Mouse (Mus musculus) liver, embryonic 15.5 days (tissue): Measurements from ENCODE around the gene 4930539E08Rik. TPM values are rescaled to one million over a fixed set of nuclear protein-coding genes. Genes with fewer than 3 reads are reported as not detected.

ENCODE experiments used
- ATAC-seq: fragments of 200-750 bp; cut with Nextera tagmentation; 2 replicates; pipeline ENCODE4 v1.8.0; 2017; ENCODE audit warnings: moderate number of reproducible peaks, mild to moderate bottlenecking, moderate library complexity; ENCODE audit not compliant: insufficient read depth
- H3K27ac ChIP-seq: fragments of 300-500 bp; sonication (generic); replicated peaks from 2 replicates; pipeline ENCODE4 v1.5.1; 2015; ENCODE audit warnings: mild to moderate bottlenecking, inconsistent platforms
- H3K27me3 ChIP-seq: fragments of 300-500 bp; sonication (generic); 2 replicates; pipeline ENCODE4 v1.6.1; 2015; ENCODE audit warnings: mild to moderate bottlenecking, inconsistent platforms
- H3K36me3 ChIP-seq: fragments of 300-500 bp; sonication (generic); replicated peaks from 2 replicates; pipeline ENCODE4 v1.6.1; 2015; ENCODE audit warnings: moderate library complexity, mild to moderate bottlenecking, inconsistent platforms
- H3K4me1 ChIP-seq: fragments of 300-500 bp; sonication (generic); replicated peaks from 2 replicates; pipeline ENCODE4 v1.6.1; 2015; ENCODE audit warnings: inconsistent platforms
- H3K4me2 ChIP-seq: fragments of 300-500 bp; sonication (generic); 2 replicates; pipeline ENCODE4 v1.6.1; 2015; ENCODE audit warnings: moderate library complexity, mild to moderate bottlenecking, inconsistent platforms
- H3K4me3 ChIP-seq: fragments of 300-500 bp; sonication (generic); replicated peaks from 2 replicates; pipeline ENCODE4 v1.5.1; 2015; ENCODE audit warnings: mild to moderate bottlenecking, inconsistent platforms
- H3K9ac ChIP-seq: fragments of 300-500 bp; sonication (generic); 2 replicates; pipeline ENCODE4 v1.6.1; 2015; ENCODE audit warnings: moderate library complexity, mild to moderate bottlenecking, inconsistent platforms
- H3K9me3 ChIP-seq: fragments of 300-500 bp; sonication (generic); replicated peaks from 2 replicates; pipeline ENCODE4 v1.6.1; 2016; ENCODE audit warnings: inconsistent platforms
- WGBS: fragments of 180-500 bp; shearing (Covaris S2); methylation state at CpG from one replicate; pipeline ENCODE4 v1.1.7; 2015; ENCODE audit warnings: mixed read lengths; ENCODE audit not compliant: insufficient replicate concordance; 5-methylcytosine and 5-hydroxymethylcytosine counted together
- polyA plus RNA-seq: library from polyadenylated mRNA; unstranded; fragments of >200 nt; fragmentation: Nextera tagmentation; extraction: Ambion mirVana; gene quantifications from 2 replicates; pipeline ENCODE4 v1.2.1, GENCODE M21; 2015

Gene 4930539E08Rik
- polyA plus RNA-seq, 1 experiment from 2014 or later = 0.08 TPM

DNA sequence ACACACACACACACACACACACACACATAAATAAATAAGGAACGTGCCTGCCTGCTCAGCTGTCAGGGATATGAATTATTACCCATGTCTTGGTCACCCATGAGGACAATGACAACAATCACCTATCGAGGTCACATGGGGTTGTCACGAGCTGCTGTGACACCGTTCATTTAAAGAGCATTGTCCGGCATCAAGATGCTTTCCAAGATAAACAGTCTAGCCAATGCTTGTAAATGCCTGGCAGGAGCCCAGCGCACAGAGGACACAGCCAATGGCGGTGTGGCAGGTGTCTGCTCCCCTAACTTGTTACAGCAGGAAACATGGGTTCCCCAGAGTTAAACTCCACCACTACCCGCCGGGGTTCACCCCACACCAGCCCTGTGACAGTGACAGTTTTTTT lies 12.9 kb upstream of the 4930539E08Rik start:
- ATAC-seq = no peak
- no peak overlapping the region for H3K4me3 ChIP-seq
- WGBS = 69% methylated on average over 9 of the region's 9 CpGs
- no peak overlapping the region for H3K4me2 ChIP-seq
- no peaks in the 10 kb centered on the region for H3K36me3 ChIP-seq
- peak overlapping the region; percentile 100 for H3K27ac ChIP-seq
- H3K9me3 ChIP-seq = no peaks in the 10 kb centered on the region
- H3K27me3 ChIP-seq = no peaks in the 10 kb centered on the region
- no peak overlapping the region for H3K9ac ChIP-seq
- H3K4me1 ChIP-seq = peaks cover 65% of the 10 kb centered on the region

DNA sequence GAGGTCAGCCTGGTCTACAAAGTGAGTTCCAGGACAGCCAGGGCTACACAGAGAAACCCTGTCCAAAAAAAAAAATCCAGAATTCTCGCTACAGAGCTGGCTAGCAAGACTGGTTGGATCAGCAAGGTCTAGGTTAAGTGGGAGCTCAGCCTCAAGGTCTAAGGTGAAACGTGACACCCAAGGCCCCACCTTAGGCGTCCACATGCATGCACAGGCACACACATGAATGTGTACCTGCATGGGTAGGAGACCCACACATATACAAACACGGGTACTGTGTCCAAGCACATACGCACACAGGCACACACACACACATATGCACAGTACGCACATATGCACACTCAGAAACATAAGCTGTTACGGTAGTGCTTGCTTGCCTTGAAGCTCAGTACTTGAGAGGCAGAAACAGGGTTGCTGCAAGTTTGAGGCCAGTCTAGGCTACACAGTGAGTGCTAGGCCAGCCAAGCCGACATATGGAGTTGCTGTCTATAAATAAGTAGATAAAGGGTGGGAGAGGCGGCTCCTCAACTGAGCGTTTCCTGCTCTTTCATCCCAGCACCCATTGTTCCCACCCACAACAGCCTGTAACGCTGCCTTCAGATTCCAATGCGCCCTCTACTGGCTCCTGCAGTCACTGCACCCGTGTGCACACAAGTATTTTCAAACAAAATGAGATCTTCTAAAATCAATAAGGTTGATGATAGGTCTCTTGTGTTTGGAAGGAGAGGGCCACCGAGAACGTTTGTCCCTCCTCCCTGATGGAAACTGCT lies 11.9 kb upstream of the 4930539E08Rik start:
- WGBS = 33% methylated on average over 15 of the region's 15 CpGs
- no peak overlapping the region for H3K4me3 ChIP-seq
- H3K9ac ChIP-seq = no peak overlapping the region
- H3K9me3 ChIP-seq = no peaks in the 10 kb centered on the region
- H3K36me3 ChIP-seq = no peaks in the 10 kb centered on the region
- no peak for ATAC-seq
- H3K27ac ChIP-seq = peak overlapping the region; percentile 100; the same call in 1 of the 2 replicates
- no peaks in the 10 kb centered on the region for H3K27me3 ChIP-seq
- no peak overlapping the region for H3K4me2 ChIP-seq
- peaks cover 62% of the 10 kb centered on the region for H3K4me1 ChIP-seq

DNA sequence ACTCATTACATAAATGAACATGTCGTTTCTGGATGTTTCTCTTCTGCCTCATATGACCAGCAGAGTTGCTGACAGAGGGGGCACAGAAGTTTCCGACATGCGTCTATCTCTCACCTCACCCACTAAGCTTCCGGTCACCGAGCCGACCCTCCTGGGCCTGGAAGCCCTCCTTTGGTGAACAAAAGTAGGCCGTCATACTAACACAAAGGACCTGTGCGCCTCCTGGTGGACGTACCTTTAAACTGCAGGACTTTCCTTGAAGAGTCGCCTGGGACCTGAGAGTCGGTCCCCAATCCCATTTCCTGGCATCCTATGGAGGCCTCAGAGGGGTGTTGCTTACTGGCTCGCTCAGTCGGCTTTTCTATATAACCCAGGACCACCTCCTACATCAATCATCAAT lies 11.3 kb upstream of the 4930539E08Rik start:
- no peak overlapping the region for H3K9ac ChIP-seq
- peaks cover 58% of the 10 kb centered on the region for H3K4me1 ChIP-seq
- H3K27ac ChIP-seq = no peak overlapping the region
- WGBS = 10% methylated on average over 13 of the region's 13 CpGs
- ATAC-seq = no peak
- no peak overlapping the region for H3K4me2 ChIP-seq
- no peak overlapping the region for H3K4me3 ChIP-seq
- no peaks in the 10 kb centered on the region for H3K27me3 ChIP-seq
- no peaks in the 10 kb centered on the region for H3K36me3 ChIP-seq
- H3K9me3 ChIP-seq = no peaks in the 10 kb centered on the region

DNA sequence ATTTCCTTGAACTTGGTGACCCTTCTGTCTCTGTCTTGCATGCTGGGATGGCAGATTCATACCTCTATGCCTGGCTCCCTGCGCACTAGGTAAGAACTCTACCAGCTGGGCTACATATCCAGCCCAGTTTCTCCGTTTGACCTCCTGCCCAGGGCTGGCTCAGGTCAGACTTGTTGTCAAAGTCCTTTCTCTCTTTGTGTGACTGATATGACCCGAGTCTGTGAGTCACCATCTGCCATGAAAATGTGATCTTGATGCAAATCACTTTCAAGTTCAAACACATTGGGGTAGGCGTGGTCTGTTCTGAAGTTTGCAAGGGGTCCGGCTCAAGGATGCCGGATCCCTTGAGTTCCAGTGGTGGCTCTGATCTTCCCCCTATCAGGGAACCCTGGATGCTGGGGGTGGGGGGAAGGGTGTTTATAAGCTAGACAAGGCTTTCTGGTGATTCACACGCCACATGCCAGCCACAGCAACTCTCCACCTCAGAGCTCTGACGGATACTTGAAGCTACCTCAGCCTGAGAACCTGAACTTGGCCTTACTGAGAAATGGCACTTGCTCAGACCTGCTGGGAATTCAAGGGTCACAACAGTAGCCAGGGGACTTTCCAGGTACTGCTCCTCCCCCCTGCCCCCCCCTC lies 10.0 kb upstream of the 4930539E08Rik start:
- H3K27ac ChIP-seq = no peak overlapping the region
- ATAC-seq = no peak
- H3K9me3 ChIP-seq = no peaks in the 10 kb centered on the region
- no peaks in the 10 kb centered on the region for H3K27me3 ChIP-seq
- H3K36me3 ChIP-seq = no peaks in the 10 kb centered on the region
- H3K4me2 ChIP-seq = no peak overlapping the region
- H3K4me3 ChIP-seq = no peak overlapping the region
- peaks cover 50% of the 10 kb centered on the region for H3K4me1 ChIP-seq
- no peak overlapping the region for H3K9ac ChIP-seq
- WGBS = 74% methylated on average over 8 of the region's 8 CpGs

DNA sequence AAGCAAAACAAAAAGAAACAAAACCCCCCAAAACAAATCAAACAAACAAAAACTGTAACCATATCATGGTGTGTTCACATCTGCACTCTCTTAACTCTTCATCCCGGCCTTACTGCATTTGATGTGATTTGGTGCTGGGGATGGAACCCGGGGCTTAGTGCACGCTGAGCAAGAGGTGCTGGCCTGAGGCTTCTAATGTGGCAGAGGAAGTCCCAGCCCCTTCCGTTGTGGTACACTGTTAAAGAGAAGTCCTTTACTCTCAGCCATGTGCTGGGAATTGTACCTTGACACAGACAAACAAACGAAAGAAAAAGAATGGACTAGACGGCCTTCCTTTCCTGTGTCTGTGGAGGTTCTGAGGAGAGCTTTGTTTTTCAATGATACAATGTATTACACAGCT lies 7.0 kb upstream of the 4930539E08Rik start:
- H3K9ac ChIP-seq = no peak overlapping the region
- 0 out of 2 replicates have a peak overlapping the region, but pooled peaks have one; percentile 14 for H3K27ac ChIP-seq
- H3K36me3 ChIP-seq = no peaks in the 10 kb centered on the region
- peaks cover 23% of the 10 kb centered on the region for H3K4me1 ChIP-seq
- H3K9me3 ChIP-seq = no peaks in the 10 kb centered on the region
- no peak for ATAC-seq
- H3K4me2 ChIP-seq = no peak overlapping the region
- WGBS = 20% methylated on average over 6 of the region's 6 CpGs
- H3K27me3 ChIP-seq = no peaks in the 10 kb centered on the region
- no peak overlapping the region for H3K4me3 ChIP-seq

DNA sequence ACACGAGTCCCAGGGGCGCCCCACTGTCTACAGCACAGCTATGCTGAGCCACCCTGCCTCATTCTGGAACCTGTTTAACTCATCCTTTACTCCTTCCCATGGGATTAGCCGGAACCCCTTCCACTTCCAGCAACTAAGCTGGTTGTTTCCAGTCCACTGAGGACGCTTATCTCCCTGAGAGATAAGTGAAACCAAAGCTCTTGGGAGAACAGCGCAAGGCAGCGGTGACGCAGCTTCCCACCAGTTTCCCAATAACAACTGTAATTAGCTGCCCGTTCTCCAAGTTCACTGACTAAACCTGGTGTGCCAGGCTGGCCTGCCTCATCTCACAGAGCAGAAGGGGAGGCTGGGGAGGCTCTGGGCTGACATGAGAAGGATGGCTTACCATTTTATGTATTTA lies 6.0 kb upstream of the 4930539E08Rik start:
- H3K27me3 ChIP-seq = no peaks in the 10 kb centered on the region
- no peak for ATAC-seq
- H3K4me1 ChIP-seq = 0 out of 2 replicates have a peak, but pooled peaks cover 13% of the 10 kb centered on the region
- H3K4me2 ChIP-seq = peak overlapping the region; percentile 15; the same call in 1 of the 2 replicates
- H3K4me3 ChIP-seq = no peak overlapping the region
- no peak overlapping the region for H3K9ac ChIP-seq
- H3K9me3 ChIP-seq = no peaks in the 10 kb centered on the region
- 48% methylated on average over 8 of the region's 8 CpGs for WGBS
- no peaks in the 10 kb centered on the region for H3K36me3 ChIP-seq
- H3K27ac ChIP-seq = no peak overlapping the region

DNA sequence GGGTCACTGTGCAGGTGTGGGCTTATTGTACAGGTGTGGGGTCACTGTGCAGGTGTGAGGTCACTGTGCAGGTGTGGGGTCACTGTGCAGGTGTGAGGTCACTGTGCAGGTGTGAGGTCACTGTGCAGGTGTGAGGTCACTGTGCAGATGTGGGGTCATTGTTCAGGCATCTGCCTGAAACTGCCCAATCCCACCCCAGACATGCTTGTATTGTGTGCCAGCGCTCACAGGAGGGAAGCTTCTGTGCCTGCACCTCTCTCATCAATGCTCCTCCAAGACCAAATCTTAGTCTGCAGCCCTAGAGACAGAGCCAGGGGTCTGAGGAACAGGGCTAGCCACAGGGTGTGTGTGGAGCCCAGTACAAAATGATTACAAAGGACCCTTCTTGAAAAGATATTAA lies 1.4 kb upstream of the 4930539E08Rik start:
- Histone ChIP-seq H3K36me3 (no peaks in the 10 kb centered on the region), H3K27me3 (peaks cover 6% of the 10 kb centered on the region; the same call in 1 of the 2 replicates), H3K4me1 (peaks cover 6% of the 10 kb centered on the region; the same call in 1 of the 2 replicates), H3K27ac (no peak overlapping the region), H3K9ac (no peak overlapping the region), H3K9me3 (no peaks in the 10 kb centered on the region), H3K4me3 (no peak overlapping the region), H3K4me2 (no peak overlapping the region)
- ATAC-seq = no peak
- 81% methylated on average over 1 of the region's 1 CpGs for WGBS

DNA sequence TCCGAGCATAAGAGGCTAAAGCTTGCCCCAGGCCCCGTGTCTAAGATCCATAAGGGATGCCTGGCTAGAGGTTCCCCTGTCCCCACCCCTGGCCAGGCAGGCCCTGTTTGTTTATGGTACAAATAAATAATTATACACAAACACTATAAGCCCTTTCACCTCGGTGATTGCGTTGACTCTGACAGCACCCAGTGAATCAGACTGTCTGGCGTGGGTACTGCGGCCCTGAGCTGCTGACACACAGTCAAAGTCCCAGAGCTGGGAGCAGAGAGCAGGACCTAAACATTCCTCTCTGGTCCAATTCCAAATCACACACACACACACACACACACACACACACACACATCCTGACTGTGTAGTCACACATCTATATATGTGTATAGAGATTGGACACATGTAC lies 1.2 kb downstream of the 4930539E08Rik start:
- WGBS = 68% methylated on average over 6 of the region's 6 CpGs
- Histone ChIP-seq H3K27ac (no peak overlapping the region), H3K4me2 (no peak overlapping the region), H3K27me3 (peaks cover 23% of the 10 kb centered on the region), H3K9me3 (no peaks in the 10 kb centered on the region), H3K9ac (no peak overlapping the region), H3K4me1 (peaks cover 6% of the 10 kb centered on the region), H3K4me3 (no peak overlapping the region), H3K36me3 (no peaks in the 10 kb centered on the region)
- ATAC-seq = no peak

DNA sequence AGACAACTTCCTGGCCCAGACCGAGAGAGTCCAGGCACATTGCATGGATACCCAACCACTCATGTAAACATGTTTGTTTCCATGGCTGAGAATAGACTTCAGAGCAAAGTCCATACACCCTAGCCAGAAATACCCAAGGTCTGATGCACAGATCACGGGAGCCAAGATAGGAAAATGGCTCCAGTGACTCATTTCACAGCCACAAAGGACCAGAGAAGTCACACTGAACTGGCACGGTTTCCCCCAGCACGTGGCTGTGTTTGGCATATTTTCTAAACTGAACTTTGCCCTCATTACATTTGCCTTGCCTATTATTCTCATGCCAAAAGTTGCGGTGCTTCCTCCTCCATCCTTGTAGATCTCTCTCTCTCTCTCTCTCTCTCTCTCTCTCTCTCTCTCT lies 1.9 kb downstream of the 4930539E08Rik start:
- Histone ChIP-seq H3K27me3 (peaks cover 30% of the 10 kb centered on the region), H3K4me3 (no peak overlapping the region), H3K27ac (no peak overlapping the region), H3K9ac (no peak overlapping the region), H3K4me2 (no peak overlapping the region), H3K4me1 (peaks cover 6% of the 10 kb centered on the region), H3K36me3 (no peaks in the 10 kb centered on the region), H3K9me3 (no peaks in the 10 kb centered on the region)
- no peak for ATAC-seq
- 52% methylated on average over 5 of the region's 5 CpGs for WGBS

DNA sequence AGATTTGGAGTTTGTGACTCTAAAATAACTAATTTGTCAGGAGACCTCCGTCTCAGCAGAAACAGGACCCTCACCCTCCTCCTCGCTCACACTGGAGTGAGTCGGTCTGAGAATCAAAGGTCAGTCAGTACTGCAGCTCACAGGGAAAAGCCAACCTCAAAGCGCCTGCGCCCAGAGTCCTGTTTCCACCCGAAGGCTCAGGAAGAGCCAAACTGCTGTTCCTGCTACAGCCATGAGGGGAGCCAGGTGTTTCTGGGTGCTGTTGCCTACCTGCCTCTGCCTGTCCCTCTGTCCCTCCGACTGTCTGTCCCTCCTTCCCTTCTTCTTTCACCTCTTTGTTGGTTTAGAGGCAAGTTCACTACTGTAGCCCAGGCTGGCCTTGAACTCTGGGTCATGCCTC lies 5.0 kb downstream of the 4930539E08Rik start:
- H3K9ac ChIP-seq = no peak overlapping the region
- H3K36me3 ChIP-seq = no peaks in the 10 kb centered on the region
- ATAC-seq = no peak
- no peaks in the 10 kb centered on the region for H3K9me3 ChIP-seq
- H3K4me2 ChIP-seq = peak overlapping the region; percentile 54
- H3K4me1 ChIP-seq = peaks cover 9% of the 10 kb centered on the region
- peaks cover 32% of the 10 kb centered on the region for H3K27me3 ChIP-seq
- H3K4me3 ChIP-seq = no peak overlapping the region
- no peak overlapping the region for H3K27ac ChIP-seq
- WGBS = 48% methylated on average over 7 of the region's 7 CpGs

DNA sequence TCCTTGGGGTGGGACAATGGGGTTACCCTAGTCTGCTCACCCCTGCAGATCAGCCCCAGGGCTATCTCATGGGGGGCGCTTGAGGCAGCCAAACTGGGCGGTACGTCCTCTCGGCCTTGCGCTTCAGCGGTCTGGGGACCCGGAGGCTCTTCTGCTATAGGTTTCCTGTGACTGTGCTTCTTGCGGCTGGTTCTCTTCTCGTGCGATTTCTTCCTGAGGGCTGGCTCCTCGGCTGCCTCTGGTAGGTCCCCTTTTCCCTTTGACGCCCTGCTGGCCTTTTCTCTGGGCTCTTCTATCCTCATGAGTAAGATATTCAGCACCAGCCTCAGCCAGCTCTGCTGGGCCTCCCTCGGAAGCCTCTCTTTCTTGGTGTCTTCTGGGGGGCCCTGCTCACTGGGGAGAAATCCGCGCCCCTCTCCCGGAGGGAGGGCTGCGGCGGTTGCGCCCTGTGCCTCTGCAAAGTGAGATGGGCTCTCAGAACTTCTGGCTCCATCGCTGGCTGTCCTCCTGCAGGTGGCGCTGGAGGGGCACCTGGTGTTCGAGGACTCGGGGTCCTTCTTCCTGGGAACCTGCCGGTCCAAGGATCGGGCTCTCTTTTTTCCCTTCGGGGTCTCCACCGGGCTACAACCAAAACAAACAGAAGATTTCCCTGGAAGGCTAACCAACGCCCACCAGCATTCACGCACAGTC lies 5.7 kb downstream of the 4930539E08Rik start:
- Histone ChIP-seq H3K27ac (no peak overlapping the region), H3K9me3 (no peaks in the 10 kb centered on the region), H3K27me3 (peaks cover 32% of the 10 kb centered on the region), H3K4me2 (peak overlapping the region; percentile 54), H3K9ac (no peak overlapping the region), H3K4me1 (peaks cover 9% of the 10 kb centered on the region), H3K36me3 (no peaks in the 10 kb centered on the region), H3K4me3 (peak overlapping the region; percentile 17; the same call in 1 of the 2 replicates)
- 4% methylated on average over 29 of the region's 29 CpGs for WGBS
- no peak for ATAC-seq
